In genomic region chr11:97536835-97537579, GRCm38 (mm10) we compare ENCODE assay signal across 8 mouse cellular contexts. TPM values are rescaled to one million over a fixed set of nuclear protein-coding genes. Genes with fewer than 3 reads are reported as not detected.
DNase-seq lines count a peak whose midpoint lies in the region; ATAC-seq and TF ChIP-seq lines count a peak whose summit lies in the region.

No protein-coding gene starts in this region.

- no peaks in the 10 kb centered on the region for H3K36me3 ChIP-seq in lung, embryonic 15.5 days
- peaks cover 38% of the 10 kb centered on the region for H3K36me3 ChIP-seq in forebrain, embryonic 14.5 days (ENCODE audit: control insufficient read depth, insufficient read depth, low read length)
- no peaks in the 10 kb centered on the region for H3K36me3 ChIP-seq in limb, embryonic 12.5 days

- peaks cover 47% of the 10 kb centered on the region for H3K4me1 ChIP-seq in lung, embryonic 15.5 days
- peaks cover 51% of the 10 kb centered on the region for H3K4me1 ChIP-seq in cerebellum, adult 2 months (ENCODE audit: control insufficient read depth, insufficient read depth, low read length)
- peaks cover 44% of the 10 kb centered on the region for H3K4me1 ChIP-seq in forebrain, embryonic 14.5 days (ENCODE audit: control insufficient read depth, insufficient read depth, low read length)
- peaks cover 45% of the 10 kb centered on the region for H3K4me1 ChIP-seq in limb, embryonic 12.5 days (replicated peaks)

- no peaks in the 10 kb centered on the region for H3K9me3 ChIP-seq in lung, embryonic 15.5 days
- no peaks in the 10 kb centered on the region for H3K9me3 ChIP-seq in forebrain, embryonic 14.5 days (replicated peaks; ENCODE audit: control insufficient read depth, low read length)
- no peaks in the 10 kb centered on the region for H3K9me3 ChIP-seq in limb, embryonic 12.5 days

- peak overlapping the region; percentile 31 for H3K4me3 ChIP-seq in lung, embryonic 15.5 days
- H3K4me3 ChIP-seq in cerebellum, adult 2 months (replicated peaks; ENCODE audit: insufficient read depth, low read depth, low read length), result peak overlapping the region; percentile 63
- H3K4me3 ChIP-seq in forebrain, embryonic 14.5 days (ENCODE audit: low read depth, low read length), result peak overlapping the region; percentile 19
- H3K4me3 ChIP-seq in limb, embryonic 12.5 days (replicated peaks), result peak overlapping the region; percentile 45

- ATAC-seq in lung, embryonic 15.5 days (ENCODE audit: borderline replicate concordance, extremely low read depth, low FRiP score, low TSS enrichment), result no peak
- 0 out of 2 replicates have a peak, but pooled peaks have one; percentile 16 for ATAC-seq in forebrain, embryonic 14.5 days
- ATAC-seq in limb, embryonic 12.5 days (ENCODE audit: insufficient number of reproducible peaks, insufficient read depth, low FRiP score, low TSS enrichment, low read depth), result peak; percentile 22; the same call in 1 of the 2 replicates

- under 1% methylated on average over 36 of the region's 36 CpGs for WGBS in lung, embryonic 15.5 days
- 1% methylated on average over 36 of the region's 36 CpGs for WGBS in cerebellum, adult 2 months
- 2% methylated on average over 34 of the region's 36 CpGs for WGBS in forebrain, embryonic 14.5 days
- whole genome bisulfite sequencing in limb, embryonic 12.5 days, result under 1% methylated on average over 35 of the region's 36 CpGs

- H3K27me3 ChIP-seq in lung, embryonic 15.5 days, result peaks cover 86% of the 10 kb centered on the region
- no peaks in the 10 kb centered on the region for H3K27me3 ChIP-seq in cerebellum, adult 2 months (ENCODE audit: control insufficient read depth, insufficient read depth, low read length)
- peaks cover 54% of the 10 kb centered on the region for H3K27me3 ChIP-seq in forebrain, embryonic 14.5 days (replicated peaks; ENCODE audit: control insufficient read depth, insufficient read depth, low read length)
- peaks cover 95% of the 10 kb centered on the region for H3K27me3 ChIP-seq in limb, embryonic 12.5 days

- H3K9ac ChIP-seq in lung, embryonic 15.5 days, result peak overlapping the region; percentile 8; the same call in 1 of the 2 replicates
- peak overlapping the region; percentile 61 for H3K9ac ChIP-seq in forebrain, embryonic 14.5 days (ENCODE audit: low read length)
- H3K9ac ChIP-seq in limb, embryonic 12.5 days (replicated peaks), result peak overlapping the region; percentile 47

- TF ChIP-seq POLR2A in cerebellum, adult 2 months (IDR thresholded peaks at IDR 0.05; ENCODE audit: borderline replicate concordance, insufficient read depth, low read length), result peak; percentile 92

- DNase-seq in lung, postnatal 25 days (ENCODE audit: low spot score), result no peak
- peak; percentile 94 to 95 for DNase-seq in cerebellum, adult 2 months
- peak; percentile 56 for DNase-seq in forebrain, embryonic 14.5 days (ENCODE audit: low spot score)
- DNase-seq in retina, postnatal 1 day, result peak; percentile 72
- no peak for DNase-seq in natural killer cell, adult 2 months (ENCODE audit: low spot score in 2 of 2)
- DNase-seq in left cerebral cortex, adult 18-20 months (ENCODE audit: low spot score in 2 of 2), result no peak

- peak; percentile 56; the same call in 1 of the 2 replicates for TF ChIP-seq CTCF in cerebellum, adult 2 months (IDR thresholded peaks at IDR 0.05; ENCODE audit: borderline replicate concordance, insufficient read depth, low read depth, low read length)

- no peak overlapping the region for H3K27ac ChIP-seq in lung, embryonic 15.5 days
- H3K27ac ChIP-seq in cerebellum, adult 2 months (ENCODE audit: insufficient read depth, low read length), result peak overlapping the region; percentile 96
- no peak overlapping the region; the same call in 1 of the 2 replicates for H3K27ac ChIP-seq in forebrain, embryonic 14.5 days (ENCODE audit: low read depth, low read length)
- H3K27ac ChIP-seq in limb, embryonic 12.5 days, result no peak overlapping the region

- peak overlapping the region; percentile 60 for H3K4me2 ChIP-seq in lung, embryonic 15.5 days
- H3K4me2 ChIP-seq in forebrain, embryonic 14.5 days (ENCODE audit: low read length), result peak overlapping the region; percentile 54
- H3K4me2 ChIP-seq in limb, embryonic 12.5 days, result peak overlapping the region; percentile 80

RNA-seq across cellular contexts. Expression of gene 4933428G20Rik, which starts 36.9 kb away (rescaled TPM):
- polyA plus RNA-seq in lung, embryonic 15.5 days (2015; fragmentation: Nextera tagmentation; extraction: Ambion mirVana), result 0.70 and 0.87 TPM in 2 replicates
- not detected in 2 replicates for polyA plus RNA-seq in cerebellum, adult 2 months (2012; rRNA removed)
- polyA plus RNA-seq in forebrain, embryonic 14.5 days (2014; fragmentation: Nextera tagmentation; extraction: Ambion mirVana), result 0.40 TPM in 1 of 2 replicates, not detected in the other
- polyA plus RNA-seq in limb, embryonic 12.5 days (2016; fragmentation: Nextera tagmentation; extraction: Ambion mirVana), result 0.36 and 1.4 TPM in 2 replicates
- not detected for total RNA-seq in left cerebral cortex, adult 18-20 months (2021)

RNA-seq across cellular contexts. Expression of gene Srcin1, which starts 39.0 kb away (rescaled TPM):
- 0.53 and 0.87 TPM in 2 replicates for polyA plus RNA-seq in lung, embryonic 15.5 days (2015; fragmentation: Nextera tagmentation; extraction: Ambion mirVana)
- polyA plus RNA-seq in cerebellum, adult 2 months (2012; rRNA removed), result 127 and 142 TPM in 2 replicates
- 5.6 and 6.4 TPM in 2 replicates for polyA plus RNA-seq in forebrain, embryonic 14.5 days (2014; fragmentation: Nextera tagmentation; extraction: Ambion mirVana)
- 0.27 and 0.79 TPM in 2 replicates for polyA plus RNA-seq in limb, embryonic 12.5 days (2016; fragmentation: Nextera tagmentation; extraction: Ambion mirVana)
- 100 to 1,000 TPM; 246 to 287 TPM for total RNA-seq in left cerebral cortex, adult 18-20 months (2021)

Comparison
In these comparisons a context has a peak if more than half of its experiments do, and no peak if none do; other contexts are left out.
1. H3K9ac ChIP-seq: peak in every context shown above with its lines; median percentile 61 in forebrain, embryonic 14.5 days; 47 in limb, embryonic 12.5 days; 8 in lung, embryonic 15.5 days.
2. DNase-seq: peak in cerebellum, adult 2 months (2 of 2), forebrain, embryonic 14.5 days (single experiment) and retina, postnatal 1 day (single experiment); none in lung, postnatal 25 days (single experiment), natural killer cell, adult 2 months (0 of 2) and left cerebral cortex, adult 18-20 months (0 of 2).
3. RNA of gene Srcin1, which starts 39.0 kb away (polyA plus RNA-seq): 127 to 142 TPM in cerebellum, adult 2 months; 5.6 to 6.4 TPM in forebrain, embryonic 14.5 days, 0.53 to 0.87 TPM in lung, embryonic 15.5 days and 0.27 to 0.79 TPM in limb, embryonic 12.5 days; every median in the first group is over 10 times any median in the second.
4. Peak in every context shown above with its lines, with median percentiles within 50 percentile points of each other: H3K4me2 ChIP-seq and H3K4me3 ChIP-seq.